Mouse (Mus musculus): ENCODE measurements around the gene Nf2.

GRCm38 (mm10) chr11:4860986-4861385, 11.7 kb upstream of the Nf2 start:
- TF ChIP-seq CTCF (IDR thresholded peaks at IDR 0.05; ENCODE audit: control insufficient read depth, insufficient read depth, low read length) (no peak), POLR2A (IDR thresholded peaks at IDR 0.05; ENCODE audit: borderline replicate concordance, control insufficient read depth, low read depth, low read length) (no peak)
